Mouse (Mus musculus) brain, embryonic 14.5 days (tissue): ENCODE measurements around the gene Arhgap45.

Experiments
- CTCF ChIP-seq: fragments of 200-500 bp; IDR thresholded peaks from 2 replicates; pipeline ENCODE4 v1.5.1; 2012; ENCODE audit warnings: inconsistent platforms, mild to moderate bottlenecking, moderate library complexity, borderline replicate concordance; ENCODE audit not compliant: insufficient read depth, insufficient read length; ENCODE audit errors: extremely low read depth
- POLR2A ChIP-seq: fragments of 200-500 bp; IDR thresholded peaks from 2 replicates; pipeline ENCODE4 v1.6.1; 2012; ENCODE audit warnings: mild to moderate bottlenecking, inconsistent platforms, borderline replicate concordance; ENCODE audit not compliant: poor library complexity, insufficient read depth, insufficient read length, severe bottlenecking; ENCODE audit errors: extremely low read depth

GRCm38 (mm10) chr10:80080396-80081070, 64.1 kb downstream of the Arhgap45 start:
- no peak for TF ChIP-seq POLR2A
- no peak for TF ChIP-seq CTCF
